8 mouse cellular contexts compared by ENCODE assay signal in the genomic region with DNA sequence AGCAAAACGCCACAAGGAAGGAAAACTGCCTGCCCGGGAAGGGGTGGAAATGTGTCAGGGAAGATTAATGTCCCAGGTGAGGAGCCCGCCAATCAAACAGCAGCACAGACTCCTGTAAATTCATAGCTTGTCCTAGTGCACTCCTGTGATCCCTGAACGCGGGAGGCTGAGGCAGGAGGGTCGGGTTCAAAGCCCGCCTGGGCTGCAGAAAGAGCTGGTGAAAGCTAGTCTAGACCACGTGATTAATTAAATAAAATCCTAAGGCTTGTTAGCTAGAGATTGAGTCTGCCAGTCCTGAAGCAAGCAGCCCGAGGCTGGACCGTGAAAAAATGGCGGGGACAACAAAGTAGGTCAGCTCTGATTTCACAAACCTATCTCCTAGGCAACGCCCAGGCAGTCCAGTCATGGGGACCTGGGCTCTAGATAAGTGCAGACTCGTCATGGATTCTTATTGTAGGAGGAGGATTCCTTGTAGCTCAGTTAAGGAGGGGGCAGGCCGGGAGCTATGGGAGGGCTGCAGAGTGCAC. TPM values are rescaled to one million over a fixed set of nuclear protein-coding genes. Genes with fewer than 3 reads are reported as not detected.
A peak's percentile ranks its signal among the peaks of the same experiment; 100 is the strongest.
DNase-seq lines count a peak whose midpoint lies in the region; ATAC-seq lines count a peak whose summit lies in the region.

No protein-coding gene starts in this region.

- H3K4me1 ChIP-seq in embryonic facial prominence, embryonic 13.5 days, result peaks cover 17% of the 10 kb centered on the region
- H3K4me1 ChIP-seq in hindbrain, embryonic 11.5 days (replicated peaks; ENCODE audit: control insufficient read depth, insufficient read depth, low read length), result no peaks in the 10 kb centered on the region
- H3K4me1 ChIP-seq in liver, embryonic 11.5 days (replicated peaks; ENCODE audit: control insufficient read depth, insufficient read depth, low read length), result 0 out of 2 replicates have a peak, but pooled peaks cover 4% of the 10 kb centered on the region

- no peaks in the 10 kb centered on the region for H3K27me3 ChIP-seq in embryonic facial prominence, embryonic 13.5 days
- H3K27me3 ChIP-seq in hindbrain, embryonic 11.5 days (ENCODE audit: control insufficient read depth, insufficient read depth, low read length), result no peaks in the 10 kb centered on the region
- H3K27me3 ChIP-seq in liver, embryonic 11.5 days (replicated peaks; ENCODE audit: control insufficient read depth, insufficient read depth, low read length), result no peaks in the 10 kb centered on the region

- H3K9me3 ChIP-seq in embryonic facial prominence, embryonic 13.5 days, result no peaks in the 10 kb centered on the region
- H3K9me3 ChIP-seq in hindbrain, embryonic 11.5 days (ENCODE audit: control insufficient read depth, low read length), result no peaks in the 10 kb centered on the region
- no peaks in the 10 kb centered on the region for H3K9me3 ChIP-seq in liver, embryonic 11.5 days (ENCODE audit: control insufficient read depth, low read length)

- DNase-seq in ovary, postnatal 36 days (ENCODE audit: low spot score), result peak; percentile 30
- DNase-seq in ovary, postnatal 14 days (ENCODE audit: low spot score), result no peak
- DNase-seq in hindbrain, embryonic 11.5 days (ENCODE audit: low spot score), result peak; percentile 38
- no peak for DNase-seq in liver, embryonic 11.5 days (ENCODE audit: low spot score)
- peak; percentile 85 for DNase-seq in retina, postnatal 1 day
- no peak for DNase-seq in urinary bladder, adult 2 months (ENCODE audit: low spot score)
- no peak for DNase-seq in cerebellum, adult 11 months

- peak; percentile 12; the same call in 1 of the 2 replicates for ATAC-seq in embryonic facial prominence, embryonic 13.5 days (ENCODE audit: insufficient number of reproducible peaks, insufficient read depth, low FRiP score, low TSS enrichment, low read depth)
- ATAC-seq in hindbrain, embryonic 11.5 days (ENCODE audit: low FRiP score), result peak; percentile 49
- ATAC-seq in liver, embryonic 11.5 days (replicated peaks; ENCODE audit: low FRiP score), result peak; percentile 45; the same call in 1 of the 2 replicates

- H3K4me2 ChIP-seq in embryonic facial prominence, embryonic 13.5 days, result peak overlapping the region; percentile 54
- H3K4me2 ChIP-seq in hindbrain, embryonic 11.5 days (replicated peaks; ENCODE audit: low read depth, low read length), result peak overlapping the region; percentile 21
- H3K4me2 ChIP-seq in liver, embryonic 11.5 days, result peak overlapping the region; percentile 55

- WGBS in embryonic facial prominence, embryonic 13.5 days, result 33% methylated on average over 14 of the region's 14 CpGs
- 34% methylated on average over 14 of the region's 14 CpGs for WGBS in hindbrain, embryonic 11.5 days
- 21% methylated on average over 14 of the region's 14 CpGs for WGBS in liver, embryonic 11.5 days

- no peaks in the 10 kb centered on the region for H3K36me3 ChIP-seq in embryonic facial prominence, embryonic 13.5 days
- H3K36me3 ChIP-seq in hindbrain, embryonic 11.5 days (ENCODE audit: control insufficient read depth, insufficient read depth, low read length), result no peaks in the 10 kb centered on the region
- H3K36me3 ChIP-seq in liver, embryonic 11.5 days (ENCODE audit: control insufficient read depth, insufficient read depth, low read length), result no peaks in the 10 kb centered on the region

- peak overlapping the region; percentile 49; the same call in 1 of the 2 replicates for H3K27ac ChIP-seq in embryonic facial prominence, embryonic 13.5 days
- 0 out of 2 replicates have a peak overlapping the region, but pooled peaks have one; percentile 42 for H3K27ac ChIP-seq in hindbrain, embryonic 11.5 days (ENCODE audit: low read depth, low read length)
- peak overlapping the region; percentile 35 for H3K27ac ChIP-seq in liver, embryonic 11.5 days (ENCODE audit: low read depth, low read length)

- H3K4me3 ChIP-seq in embryonic facial prominence, embryonic 13.5 days, result peak overlapping the region; percentile 26
- no peak overlapping the region for H3K4me3 ChIP-seq in hindbrain, embryonic 11.5 days (ENCODE audit: low read depth, low read length)
- H3K4me3 ChIP-seq in liver, embryonic 11.5 days (ENCODE audit: low read depth, low read length), result peak overlapping the region; percentile 16

- peak overlapping the region; percentile 54 for H3K9ac ChIP-seq in embryonic facial prominence, embryonic 13.5 days
- H3K9ac ChIP-seq in hindbrain, embryonic 11.5 days (ENCODE audit: low read depth, low read length), result no peak overlapping the region
- no peak overlapping the region for H3K9ac ChIP-seq in liver, embryonic 11.5 days (ENCODE audit: low read depth, low read length)

RNA-seq across cellular contexts. Expression of a gene that starts 38.9 kb away (rescaled TPM):
- 0.59 and 1.3 TPM in 2 replicates for polyA plus RNA-seq in embryonic facial prominence, embryonic 13.5 days (2015; fragmentation: Nextera tagmentation; extraction: Ambion mirVana)
- polyA plus RNA-seq in hindbrain, embryonic 11.5 days (2014; fragmentation: Nextera tagmentation; extraction: Ambion mirVana), result 0.25 and 0.32 TPM in 2 replicates
- 0.44 and 0.51 TPM in 2 replicates for polyA plus RNA-seq in liver, embryonic 11.5 days (2014; fragmentation: Nextera tagmentation; extraction: Ambion mirVana)
- polyA plus RNA-seq in urinary bladder, adult 2 months (2012; rRNA removed), result 2.1 and 2.3 TPM in 2 replicates

Comparison
In these comparisons a context has a peak if more than half of its experiments do, and no peak if none do; other contexts are left out.
1. DNase-seq: peak in ovary, postnatal 36 days (single experiment), hindbrain, embryonic 11.5 days (single experiment) and retina, postnatal 1 day (single experiment); none in ovary, postnatal 14 days (single experiment), liver, embryonic 11.5 days (single experiment), urinary bladder, adult 2 months (single experiment) and cerebellum, adult 11 months (single experiment).
2. Peak in every context shown above with its lines, with median percentiles within 50 percentile points of each other: ATAC-seq, H3K27ac ChIP-seq and H3K4me2 ChIP-seq.